Mouse (Mus musculus): Measurements from ENCODE around the gene Ube2c. TPM values are rescaled to one million over a fixed set of nuclear protein-coding genes. Genes with fewer than 3 reads are reported as not detected.
A peak's percentile ranks its signal among the peaks of the same experiment; 100 is the strongest.

Ube2c gene
- polyA plus RNA-seq, 1 experiment from 2014 or later: 118 TPM

DNA sequence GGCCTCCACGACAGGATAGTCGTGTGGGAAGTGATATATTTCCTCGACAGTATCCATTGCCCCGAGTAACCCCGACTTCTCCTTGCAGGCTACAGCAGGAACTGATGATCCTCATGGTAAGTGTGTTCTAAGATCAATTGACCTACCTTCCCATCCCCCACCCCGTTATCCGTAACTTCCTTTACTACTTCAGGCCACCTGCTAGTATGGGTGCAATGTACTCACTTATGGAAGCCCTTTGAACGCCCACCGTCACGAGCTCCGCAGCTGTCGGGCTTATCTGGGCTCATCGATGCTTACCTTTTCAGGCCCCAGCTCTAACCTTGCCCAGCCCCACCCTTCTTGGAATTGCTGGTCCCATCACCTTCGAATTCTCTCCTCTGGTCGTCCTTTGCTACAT, 581 bp downstream of the Ube2c start:
- Histone ChIP-seq H3K4me2 (replicated peaks; ENCODE audit: low read depth) (peak overlapping the region; percentile 94), H3K9ac (ENCODE audit: low read depth, low read length) (peak overlapping the region; percentile 75), H3K4me3 (ENCODE audit: low read depth, low read length) (peak overlapping the region; percentile 76), H3K27me3 (replicated peaks; ENCODE audit: control insufficient read depth, insufficient read depth, low read length) (no peaks in the 10 kb centered on the region), H3K27ac (ENCODE audit: low read depth, low read length) (peak overlapping the region; percentile 43), H3K36me3 (ENCODE audit: control insufficient read depth, insufficient read depth) (peaks cover 39% of the 10 kb centered on the region), H3K4me1 (replicated peaks; ENCODE audit: control insufficient read depth, insufficient read depth, low read length) (peaks cover 10% of the 10 kb centered on the region; the same call in 1 of the 2 replicates), H3K9me3 (ENCODE audit: control insufficient read depth) (no peaks in the 10 kb centered on the region)
- ATAC-seq: peak; percentile 63
- WGBS: 2% methylated on average over 15 of the region's 15 CpGs
- TF ChIP-seq CTCF (IDR thresholded peaks at IDR 0.05; ENCODE audit: low read depth): no peak

DNA sequence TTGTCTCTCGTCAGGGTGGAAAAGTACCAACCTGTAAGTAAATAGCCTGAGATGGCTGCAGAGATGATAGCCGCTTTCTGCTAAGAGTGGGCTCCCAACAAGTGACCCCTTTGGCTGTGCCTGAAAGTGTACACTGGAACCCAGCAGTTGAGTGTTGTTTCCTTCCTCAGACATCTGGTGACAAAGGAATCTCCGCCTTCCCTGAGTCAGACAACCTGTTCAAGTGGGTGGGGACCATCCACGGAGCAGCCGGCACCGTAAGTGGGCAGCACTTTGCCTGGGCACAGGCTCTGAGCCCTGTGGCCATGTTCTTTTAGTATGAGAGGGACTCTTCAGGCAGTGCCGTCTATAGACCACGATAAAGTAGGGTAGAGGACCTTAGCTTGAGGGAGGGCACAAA, 1.4 kb downstream of the Ube2c start:
- H3K4me1 ChIP-seq (replicated peaks; ENCODE audit: control insufficient read depth, insufficient read depth, low read length): peaks cover 10% of the 10 kb centered on the region; the same call in 1 of the 2 replicates
- peak overlapping the region; percentile 54 for H3K27ac ChIP-seq (ENCODE audit: low read depth, low read length)
- H3K4me2 ChIP-seq (replicated peaks; ENCODE audit: low read depth): peak overlapping the region; percentile 94
- no peak overlapping the region for H3K9ac ChIP-seq (ENCODE audit: low read depth, low read length)
- peaks cover 31% of the 10 kb centered on the region for H3K36me3 ChIP-seq (ENCODE audit: control insufficient read depth, insufficient read depth)
- H3K27me3 ChIP-seq (replicated peaks; ENCODE audit: control insufficient read depth, insufficient read depth, low read length): no peaks in the 10 kb centered on the region
- ATAC-seq: no peak
- no peak for TF ChIP-seq CTCF (IDR thresholded peaks at IDR 0.05; ENCODE audit: low read depth)
- 48% methylated on average over 8 of the region's 8 CpGs for WGBS
- H3K4me3 ChIP-seq (ENCODE audit: low read depth, low read length): peak overlapping the region; percentile 76
- no peaks in the 10 kb centered on the region for H3K9me3 ChIP-seq (ENCODE audit: control insufficient read depth)

GRCm38 (mm10) chr2:164773229-164773988, 3.7 kb downstream of the Ube2c start:
- no peak overlapping the region for H3K4me2 ChIP-seq (replicated peaks; ENCODE audit: low read depth)
- TF ChIP-seq CTCF (IDR thresholded peaks at IDR 0.05; ENCODE audit: low read depth): no peak
- no peak overlapping the region for H3K4me3 ChIP-seq (ENCODE audit: low read depth, low read length)
- no peaks in the 10 kb centered on the region for H3K9me3 ChIP-seq (ENCODE audit: control insufficient read depth)
- no peak overlapping the region for H3K27ac ChIP-seq (ENCODE audit: low read depth, low read length)
- WGBS: 72% methylated on average over 14 of the region's 14 CpGs
- H3K9ac ChIP-seq (ENCODE audit: low read depth, low read length): no peak overlapping the region
- H3K4me1 ChIP-seq (replicated peaks; ENCODE audit: control insufficient read depth, insufficient read depth, low read length): peaks cover 10% of the 10 kb centered on the region; the same call in 1 of the 2 replicates
- ATAC-seq: no peak
- no peaks in the 10 kb centered on the region for H3K27me3 ChIP-seq (replicated peaks; ENCODE audit: control insufficient read depth, insufficient read depth, low read length)
- H3K36me3 ChIP-seq (ENCODE audit: control insufficient read depth, insufficient read depth): peaks cover 11% of the 10 kb centered on the region; the same call in 1 of the 2 replicates

DNA sequence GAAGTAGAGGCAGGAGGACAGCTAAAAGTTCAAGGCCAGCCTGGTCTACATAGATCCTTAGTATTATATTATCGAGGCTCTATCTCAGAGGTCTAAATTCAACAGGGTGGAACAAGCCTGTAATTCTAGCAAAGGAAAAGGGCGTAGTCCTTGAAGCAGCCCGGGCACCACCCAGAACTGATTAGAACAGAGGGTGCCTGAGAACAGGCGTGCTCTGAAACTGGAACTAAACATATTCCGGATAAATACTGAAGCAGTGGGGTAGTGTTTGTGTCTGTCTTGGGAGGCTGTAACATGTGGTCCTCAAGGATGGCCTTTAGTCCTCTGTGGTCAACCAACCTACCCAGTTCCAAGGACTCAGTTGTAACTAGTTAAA, 4.3 kb downstream of the Ube2c start:
- peaks cover 10% of the 10 kb centered on the region; the same call in 1 of the 2 replicates for H3K4me1 ChIP-seq (replicated peaks; ENCODE audit: control insufficient read depth, insufficient read depth, low read length)
- TF ChIP-seq CTCF (IDR thresholded peaks at IDR 0.05; ENCODE audit: low read depth): no peak
- WGBS: 43% methylated on average over 5 of the region's 5 CpGs

GRCm38 (mm10) chr2:164776130-164776529, 6.4 kb downstream of the Ube2c start:
- Histone ChIP-seq H3K36me3 (ENCODE audit: control insufficient read depth, insufficient read depth) (peaks cover 10% of the 10 kb centered on the region; the same call in 1 of the 2 replicates), H3K4me3 (ENCODE audit: low read depth, low read length) (no peak overlapping the region), H3K9me3 (ENCODE audit: control insufficient read depth) (no peaks in the 10 kb centered on the region), H3K27ac (ENCODE audit: low read depth, low read length) (no peak overlapping the region), H3K27me3 (replicated peaks; ENCODE audit: control insufficient read depth, insufficient read depth, low read length) (no peaks in the 10 kb centered on the region), H3K9ac (ENCODE audit: low read depth, low read length) (no peak overlapping the region), H3K4me2 (replicated peaks; ENCODE audit: low read depth) (no peak overlapping the region), H3K4me1 (replicated peaks; ENCODE audit: control insufficient read depth, insufficient read depth, low read length) (peaks cover 10% of the 10 kb centered on the region; the same call in 1 of the 2 replicates)
- WGBS: 69% methylated on average over 6 of the region's 6 CpGs
- no peak for ATAC-seq
- no peak for TF ChIP-seq CTCF (IDR thresholded peaks at IDR 0.05; ENCODE audit: low read depth)

More for the DNA sequence above, 4.3 kb downstream of the Ube2c start:
- ATAC-seq: no peak
- Histone ChIP-seq H3K27me3 (replicated peaks; ENCODE audit: control insufficient read depth, insufficient read depth, low read length) (no peaks in the 10 kb centered on the region), H3K4me3 (ENCODE audit: low read depth, low read length) (no peak overlapping the region), H3K27ac (ENCODE audit: low read depth, low read length) (no peak overlapping the region), H3K9ac (ENCODE audit: low read depth, low read length) (no peak overlapping the region), H3K36me3 (ENCODE audit: control insufficient read depth, insufficient read depth) (peaks cover 10% of the 10 kb centered on the region; the same call in 1 of the 2 replicates), H3K9me3 (ENCODE audit: control insufficient read depth) (no peaks in the 10 kb centered on the region), H3K4me2 (replicated peaks; ENCODE audit: low read depth) (no peak overlapping the region)

DNA sequence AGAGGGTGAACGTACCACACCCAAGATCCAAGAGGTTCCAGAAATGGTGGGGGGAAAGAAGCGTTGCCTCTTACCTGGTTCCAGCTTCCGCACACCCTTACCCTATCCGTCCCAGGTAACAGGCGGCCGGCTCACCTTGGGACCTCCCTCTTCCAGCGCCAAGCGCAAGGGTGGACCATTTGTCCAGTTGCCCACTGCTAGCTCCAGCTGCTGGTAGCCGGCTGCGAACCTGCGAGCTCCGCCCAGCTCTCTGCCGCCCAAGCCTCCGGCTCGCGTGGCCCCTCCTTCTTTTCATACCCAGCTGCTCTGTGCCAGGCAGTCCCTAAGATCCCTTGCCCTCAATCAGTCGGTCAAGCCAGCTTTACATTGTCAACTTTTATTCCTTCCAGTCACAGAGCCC, 7.1 kb downstream of the Ube2c start:
- Histone ChIP-seq H3K27ac (ENCODE audit: low read depth, low read length) (no peak overlapping the region), H3K36me3 (ENCODE audit: control insufficient read depth, insufficient read depth) (peaks cover 7% of the 10 kb centered on the region; the same call in 1 of the 2 replicates), H3K4me3 (ENCODE audit: low read depth, low read length) (no peak overlapping the region), H3K9ac (ENCODE audit: low read depth, low read length) (no peak overlapping the region), H3K27me3 (replicated peaks; ENCODE audit: control insufficient read depth, insufficient read depth, low read length) (no peaks in the 10 kb centered on the region), H3K4me1 (replicated peaks; ENCODE audit: control insufficient read depth, insufficient read depth, low read length) (peaks cover 6% of the 10 kb centered on the region; the same call in 1 of the 2 replicates), H3K4me2 (replicated peaks; ENCODE audit: low read depth) (no peak overlapping the region), H3K9me3 (ENCODE audit: control insufficient read depth) (no peaks in the 10 kb centered on the region)
- 56% methylated on average over 17 of the region's 17 CpGs for WGBS
- no peak for ATAC-seq
- no peak for TF ChIP-seq CTCF (IDR thresholded peaks at IDR 0.05; ENCODE audit: low read depth)

Measured in intestine, postnatal 0 days (tissue).